Mouse (Mus musculus) stomach, embryonic 16.5 days (tissue): ENCODE results near the gene Bmp7. TPM values are rescaled to one million over a fixed set of nuclear protein-coding genes. Genes with fewer than 3 reads are reported as not detected.
A peak's percentile ranks its signal among the peaks of the same experiment; 100 is the strongest.

Experiments used
- ATAC-seq: fragments of 200-750 bp; cut with Nextera tagmentation; 2 replicates; pipeline ENCODE4 v1.8.0; 2017; ENCODE audit warnings: moderate number of reproducible peaks, moderate TSS enrichment; ENCODE audit not compliant: insufficient read depth, low FRiP score
- H3K27ac ChIP-seq: fragments of 300-500 bp; sonication (generic); 2 replicates; pipeline ENCODE4 v1.5.1; 2014; ENCODE audit warnings: low read length
- H3K27me3 ChIP-seq: fragments of 300-500 bp; sonication (generic); 2 replicates; pipeline ENCODE4 v1.6.1; 2014; ENCODE audit warnings: low read length, control low read depth, mixed read lengths; ENCODE audit not compliant: control insufficient read depth, insufficient read depth
- H3K36me3 ChIP-seq: fragments of 300-500 bp; sonication (generic); 2 replicates; pipeline ENCODE4 v1.6.1; 2014; ENCODE audit warnings: low read length; ENCODE audit not compliant: control insufficient read depth, insufficient read depth
- H3K4me1 ChIP-seq: fragments of 300-500 bp; sonication (generic); 2 replicates; pipeline ENCODE4 v1.6.1; 2014; ENCODE audit warnings: low read length, control low read depth, mixed read lengths; ENCODE audit not compliant: control insufficient read depth, insufficient read depth
- H3K4me2 ChIP-seq: fragments of 300-500 bp; sonication (generic); 2 replicates; pipeline ENCODE4 v1.6.1; 2014; ENCODE audit warnings: low read depth, low read length, mixed read lengths
- H3K4me3 ChIP-seq: fragments of 300-500 bp; sonication (generic); replicated peaks from 2 replicates; pipeline ENCODE4 v1.5.1; 2014; ENCODE audit warnings: mild to moderate bottlenecking, low read length
- H3K9ac ChIP-seq: fragments of 300-500 bp; sonication (generic); 2 replicates; pipeline ENCODE4 v1.6.1; 2014; ENCODE audit warnings: low read length
- H3K9me3 ChIP-seq: fragments of 300-500 bp; sonication (generic); replicated peaks from 2 replicates; pipeline ENCODE4 v1.6.1; 2016; ENCODE audit warnings: low read length, control low read depth; ENCODE audit not compliant: control insufficient read depth
- WGBS: fragments of 180-500 bp; shearing (Covaris S2); extraction: QIAGEN DNeasy Blood & Tissue Kit; methylation state at CpG from one replicate; pipeline ENCODE4 v1.1.7; 2014; 5-methylcytosine and 5-hydroxymethylcytosine counted together
- polyA plus RNA-seq: library from polyadenylated mRNA; unstranded; fragments of >200 nt; fragmentation: Nextera tagmentation; extraction: Ambion mirVana; gene quantifications from 2 replicates; pipeline ENCODE4 v1.2.1, GENCODE M21; 2015

The Bmp7 gene
- polyA plus RNA-seq, 1 experiment from 2014 or later: 15.7 TPM

DNA sequence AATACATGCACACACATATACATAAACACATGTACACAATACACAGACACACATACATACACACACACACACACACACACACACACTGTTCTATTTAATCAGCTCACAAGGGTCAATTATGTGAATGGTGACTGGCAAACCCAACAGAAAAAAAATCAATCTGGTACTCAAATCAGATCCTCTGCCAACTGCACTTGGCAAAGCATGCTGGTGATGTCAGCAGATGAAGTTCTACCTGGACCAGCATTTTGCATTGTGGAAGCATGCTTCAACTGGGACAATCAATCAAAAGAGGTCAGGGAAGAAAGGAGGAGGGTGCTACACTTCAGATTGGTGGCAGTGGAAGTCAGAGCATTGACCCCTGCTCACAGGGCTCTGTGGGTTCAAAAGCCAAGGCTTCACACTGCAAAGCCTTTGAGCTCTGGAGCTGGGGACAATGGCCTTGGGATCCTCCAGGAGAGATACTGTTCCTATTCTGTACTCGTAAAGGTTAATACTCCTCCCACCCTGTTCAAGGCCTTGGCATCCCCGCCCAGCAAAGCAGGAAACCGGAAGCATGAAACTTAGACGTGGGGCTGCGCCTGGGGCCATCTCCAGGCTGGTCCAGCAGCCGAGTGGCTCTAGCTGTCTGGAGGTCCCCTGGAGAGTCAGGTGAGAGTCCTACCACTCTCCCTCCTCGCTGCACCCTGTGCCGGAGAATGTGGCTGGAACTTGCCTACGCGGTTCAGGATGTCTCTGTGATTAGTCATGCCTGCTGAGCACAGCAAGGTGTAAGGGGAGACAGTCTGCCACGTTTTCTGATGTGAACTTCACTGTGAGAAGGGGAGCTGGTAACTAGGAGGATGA is 99.0 kb downstream of the Bmp7 start:
- H3K9me3 ChIP-seq: no peaks in the 10 kb centered on the region

DNA sequence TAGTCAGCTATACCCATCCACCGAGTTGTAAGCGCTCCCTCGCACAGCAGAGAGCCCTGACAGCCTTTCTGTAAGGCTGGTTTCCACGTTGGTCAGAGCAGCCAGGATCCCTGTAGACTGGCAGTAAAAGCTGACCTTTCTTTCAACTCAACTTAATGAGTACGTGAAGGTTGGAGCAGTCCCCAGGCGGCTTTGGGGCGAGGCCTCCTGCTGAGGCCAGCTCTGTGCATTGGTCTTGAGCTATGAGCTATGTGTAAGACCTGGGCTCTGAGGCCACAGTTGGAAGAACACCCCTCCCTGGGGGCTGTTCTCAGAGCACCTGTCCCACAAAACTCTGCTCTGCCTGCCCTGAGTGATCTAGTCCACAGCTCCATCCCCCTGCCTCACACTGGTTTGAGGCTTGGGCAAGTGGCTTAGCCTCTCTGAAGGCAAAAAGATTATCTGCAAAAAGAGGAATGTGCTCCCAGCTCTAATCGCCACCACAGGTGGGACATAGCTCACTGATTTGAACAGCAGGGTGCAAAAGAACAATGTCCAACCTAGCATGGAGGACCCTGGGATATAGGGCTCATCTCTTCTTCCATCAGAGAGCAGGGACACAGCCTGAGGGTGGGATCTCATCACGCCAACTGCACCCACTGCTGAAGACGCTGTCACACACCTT is 100.7 kb downstream of the Bmp7 start:
- no peak for ATAC-seq
- H3K4me2 ChIP-seq: no peak overlapping the region
- no peaks in the 10 kb centered on the region for H3K36me3 ChIP-seq
- WGBS: 55% methylated on average over 10 of the region's 10 CpGs
- H3K4me1 ChIP-seq: peaks cover 3% of the 10 kb centered on the region; the same call in 1 of the 2 replicates
- H3K9ac ChIP-seq: no peak overlapping the region
- no peak overlapping the region for H3K4me3 ChIP-seq
- H3K27me3 ChIP-seq: no peaks in the 10 kb centered on the region
- H3K9me3 ChIP-seq: no peaks in the 10 kb centered on the region
- H3K27ac ChIP-seq: no peak overlapping the region

More for the DNA sequence above, 99.0 kb downstream of the Bmp7 start:
- Histone ChIP-seq H3K27me3 (no peaks in the 10 kb centered on the region), H3K9ac (no peak overlapping the region), H3K27ac (no peak overlapping the region), H3K36me3 (no peaks in the 10 kb centered on the region), H3K4me1 (peaks cover 3% of the 10 kb centered on the region; the same call in 1 of the 2 replicates), H3K4me2 (peak overlapping the region; percentile 12; the same call in 1 of the 2 replicates), H3K4me3 (no peak overlapping the region)
- 56% methylated on average over 11 of the region's 11 CpGs for WGBS
- no peak for ATAC-seq

DNA sequence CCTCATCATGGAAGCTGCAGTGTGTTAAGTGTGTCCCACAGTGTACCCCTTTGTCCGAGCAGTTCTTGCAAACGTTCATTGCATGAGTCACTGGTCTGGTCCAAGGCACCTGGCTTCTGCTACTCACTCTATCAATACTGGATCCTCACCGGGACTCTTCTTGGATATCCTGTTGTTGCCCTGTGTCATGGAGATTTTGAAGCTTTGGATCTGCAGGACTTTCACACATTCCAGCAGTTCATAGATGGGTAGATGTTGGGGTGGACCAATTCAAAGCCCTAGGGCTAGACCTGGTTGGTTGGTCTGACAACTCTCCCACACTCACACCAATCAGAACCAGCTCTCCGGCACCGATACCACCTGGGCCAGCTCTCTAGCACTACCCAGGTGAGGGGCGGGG is 103.6 kb downstream of the Bmp7 start:
- H3K27ac ChIP-seq: no peak overlapping the region
- H3K9me3 ChIP-seq: no peaks in the 10 kb centered on the region
- no peak for ATAC-seq
- no peak overlapping the region for H3K4me2 ChIP-seq
- 81% methylated on average over 6 of the region's 6 CpGs for WGBS
- H3K4me1 ChIP-seq: peaks cover 3% of the 10 kb centered on the region; the same call in 1 of the 2 replicates
- H3K9ac ChIP-seq: no peak overlapping the region
- H3K4me3 ChIP-seq: no peak overlapping the region
- no peaks in the 10 kb centered on the region for H3K27me3 ChIP-seq
- no peaks in the 10 kb centered on the region for H3K36me3 ChIP-seq

DNA sequence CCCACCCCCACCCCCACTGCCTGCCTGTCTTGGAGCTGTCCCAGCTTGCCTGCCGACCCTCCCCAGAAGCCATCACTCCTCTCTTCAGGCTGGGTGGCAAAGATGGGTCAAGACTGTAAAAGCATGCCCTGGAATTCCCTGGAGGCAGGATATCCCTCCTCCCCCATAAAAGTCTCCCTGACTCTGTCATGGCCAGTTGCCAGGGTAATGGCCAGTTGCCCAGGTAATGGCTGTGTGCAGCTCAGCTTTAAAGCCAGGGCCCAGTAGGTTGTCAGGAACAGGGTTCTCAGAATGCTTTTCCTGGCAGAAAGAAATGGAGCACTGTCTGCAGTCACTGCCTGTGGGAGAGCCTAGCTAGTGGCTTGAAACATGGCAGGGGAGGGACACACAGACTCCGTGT is 106.9 kb downstream of the Bmp7 start:
- 32% methylated on average over 2 of the region's 2 CpGs for WGBS
- no peak overlapping the region for H3K4me3 ChIP-seq
- no peaks in the 10 kb centered on the region for H3K36me3 ChIP-seq
- no peaks in the 10 kb centered on the region for H3K9me3 ChIP-seq
- no peak overlapping the region for H3K27ac ChIP-seq
- no peak for ATAC-seq
- no peaks in the 10 kb centered on the region for H3K4me1 ChIP-seq
- H3K27me3 ChIP-seq: no peaks in the 10 kb centered on the region
- H3K9ac ChIP-seq: no peak overlapping the region
- H3K4me2 ChIP-seq: no peak overlapping the region

GRCm38 (mm10) chr2:172831762-172832161 is 108.4 kb downstream of the Bmp7 start:
- Histone ChIP-seq H3K36me3 (no peaks in the 10 kb centered on the region), H3K27me3 (no peaks in the 10 kb centered on the region), H3K9ac (no peak overlapping the region), H3K4me3 (no peak overlapping the region), H3K27ac (no peak overlapping the region), H3K9me3 (no peaks in the 10 kb centered on the region), H3K4me2 (no peak overlapping the region), H3K4me1 (no peaks in the 10 kb centered on the region)
- peak; percentile 56; the same call in 1 of the 2 replicates for ATAC-seq
- WGBS: 11% methylated on average over 5 of the region's 5 CpGs

GRCm38 (mm10) chr2:172831133-172831532 is 109.0 kb downstream of the Bmp7 start:
- Histone ChIP-seq H3K4me2 (no peak overlapping the region), H3K27me3 (no peaks in the 10 kb centered on the region), H3K4me1 (no peaks in the 10 kb centered on the region), H3K9ac (no peak overlapping the region), H3K27ac (no peak overlapping the region), H3K36me3 (no peaks in the 10 kb centered on the region), H3K9me3 (no peaks in the 10 kb centered on the region), H3K4me3 (no peak overlapping the region)
- peak; percentile 32; the same call in 1 of the 2 replicates for ATAC-seq
- WGBS: 10% methylated on average over 3 of the region's 3 CpGs

DNA sequence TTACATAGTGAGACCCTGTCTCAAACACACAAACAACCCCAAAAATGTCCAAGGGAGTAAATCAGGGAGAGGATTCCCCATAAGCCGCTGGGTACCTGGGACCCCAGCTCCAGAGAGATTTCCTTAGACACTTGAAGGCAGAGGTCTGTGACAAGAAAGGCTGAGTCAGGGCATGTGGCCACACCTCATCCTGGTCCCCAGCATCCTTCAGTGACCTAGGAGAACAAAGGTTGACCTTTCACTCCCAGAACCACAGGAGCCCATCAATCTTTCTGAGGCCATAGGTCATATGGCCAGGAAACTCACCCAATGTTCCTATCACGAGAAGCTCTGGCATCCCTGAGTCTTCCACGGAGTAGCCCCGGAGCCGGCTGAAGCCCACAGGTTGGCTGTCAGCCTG is 111.9 kb downstream of the Bmp7 start:
- H3K9ac ChIP-seq: no peak overlapping the region
- H3K4me1 ChIP-seq: no peaks in the 10 kb centered on the region
- no peak overlapping the region for H3K27ac ChIP-seq
- H3K4me2 ChIP-seq: no peak overlapping the region
- no peak overlapping the region for H3K4me3 ChIP-seq
- H3K36me3 ChIP-seq: no peaks in the 10 kb centered on the region
- no peaks in the 10 kb centered on the region for H3K9me3 ChIP-seq
- peaks cover 4% of the 10 kb centered on the region; the same call in 1 of the 2 replicates for H3K27me3 ChIP-seq
- WGBS: 44% methylated on average over 5 of the region's 5 CpGs
- ATAC-seq: no peak

DNA sequence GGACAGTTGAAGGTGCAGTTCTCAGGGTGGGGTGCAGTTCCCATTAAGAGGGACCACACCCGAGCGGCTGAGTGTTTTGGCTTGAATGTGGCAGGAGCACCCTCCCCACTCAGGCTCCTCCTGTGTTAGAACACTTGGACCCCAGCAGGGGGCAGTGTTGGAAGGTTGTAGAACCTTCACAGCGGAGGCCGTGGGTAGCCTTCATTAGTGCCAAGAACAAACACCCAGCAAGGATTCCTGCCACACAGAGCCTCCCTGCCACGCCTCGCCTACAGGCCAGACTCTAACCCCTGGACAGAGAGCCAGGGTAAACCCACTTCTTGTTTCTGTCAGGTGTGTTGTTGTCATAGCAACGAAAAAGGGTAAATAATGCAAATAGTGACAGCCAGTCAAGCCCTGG is 112.6 kb downstream of the Bmp7 start:
- peak; percentile 19; the same call in 1 of the 2 replicates for ATAC-seq
- H3K27me3 ChIP-seq: peaks cover 4% of the 10 kb centered on the region; the same call in 1 of the 2 replicates
- no peak overlapping the region for H3K27ac ChIP-seq
- 51% methylated on average over 7 of the region's 7 CpGs for WGBS
- no peak overlapping the region for H3K4me3 ChIP-seq
- H3K36me3 ChIP-seq: no peaks in the 10 kb centered on the region
- H3K9ac ChIP-seq: no peak overlapping the region
- H3K9me3 ChIP-seq: no peaks in the 10 kb centered on the region
- H3K4me1 ChIP-seq: no peaks in the 10 kb centered on the region
- no peak overlapping the region for H3K4me2 ChIP-seq

DNA sequence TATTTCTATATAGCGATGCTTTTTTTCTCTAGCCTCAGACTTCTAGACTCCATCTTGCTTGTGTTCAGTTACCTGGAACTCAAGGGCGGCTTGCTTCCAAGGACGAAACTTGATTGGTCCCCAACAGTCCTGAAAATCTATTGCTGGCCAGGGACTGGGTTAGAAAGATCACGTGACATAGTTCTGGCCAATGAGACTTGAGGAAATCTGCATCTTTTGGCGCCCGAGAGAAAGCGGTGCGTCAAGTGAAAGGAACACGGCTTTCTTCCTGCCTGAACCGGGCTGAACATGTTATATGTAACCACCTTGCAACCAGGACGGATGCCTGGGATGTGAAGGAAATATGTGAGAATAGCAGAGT is 114.4 kb downstream of the Bmp7 start:
- 85% methylated on average over 11 of the region's 11 CpGs for WGBS
- no peak for ATAC-seq
- Histone ChIP-seq H3K36me3 (no peaks in the 10 kb centered on the region), H3K4me2 (no peak overlapping the region), H3K4me3 (no peak overlapping the region), H3K9ac (no peak overlapping the region), H3K27ac (no peak overlapping the region), H3K4me1 (no peaks in the 10 kb centered on the region), H3K9me3 (no peaks in the 10 kb centered on the region), H3K27me3 (peaks cover 4% of the 10 kb centered on the region; the same call in 1 of the 2 replicates)
